Mouse (Mus musculus) urinary bladder, adult 2 months (tissue): ENCODE measurements around the gene Map3k11. TPM values are rescaled to one million over a fixed set of nuclear protein-coding genes. Genes with fewer than 3 reads are reported as not detected.

Source experiments
- DNase-seq: peaks from one replicate; pipeline ENCODE4 v3.0.0; 2022; ENCODE audit warnings: low spot score
- polyA plus RNA-seq: library from polyadenylated mRNA; depleted of rRNA; stranded (reverse); fragments of >200 nt; gene quantifications from 2 replicates; pipeline ENCODE4 v1.2.3, GENCODE M21; 2012; rRNA removed

Gene Map3k11
- 19.9 and 22.0 TPM in 2 replicates for polyA plus RNA-seq

GRCm38 (mm10) chr19:5688200-5689087, at the start of gene Map3k11, which contains the start of gene Pcnx3:
Gene Map3k11, plus strand, starts transcription at chr19:5688742.
Gene Pcnx3, minus strand, starts transcription at chr19:5688908.
- DNase-seq, result peak; percentile 91

- no peak for DNase-seq
Observed at GRCm38 (mm10) chr19:5640339-5640738, 48.2 kb upstream of the Map3k11 start.

- no peak for DNase-seq
Observed at GRCm38 (mm10) chr19:5641021-5641420, 47.5 kb upstream of the Map3k11 start.

- DNase-seq, result no peak
Observed at GRCm38 (mm10) chr19:5641641-5642040, 46.9 kb upstream of the Map3k11 start.

GRCm38 (mm10) chr19:5645280-5645679, 43.3 kb upstream of the Map3k11 start:
- no peak for DNase-seq

- DNase-seq, result no peak
Observed at GRCm38 (mm10) chr19:5646731-5647330, 41.7 kb upstream of the Map3k11 start.

GRCm38 (mm10) chr19:5647791-5648190, 40.8 kb upstream of the Map3k11 start:
- DNase-seq, result no peak

- peak; percentile 65 for DNase-seq
Observed at GRCm38 (mm10) chr19:5648401-5649297, 39.9 kb upstream of the Map3k11 start.

GRCm38 (mm10) chr19:5649298-5649741, 39.2 kb upstream of the Map3k11 start:
- peak; percentile 22 for DNase-seq

- no peak for DNase-seq
Observed at GRCm38 (mm10) chr19:5651502-5652274, 36.9 kb upstream of the Map3k11 start.

GRCm38 (mm10) chr19:5652570-5652969, 36.0 kb upstream of the Map3k11 start:
- DNase-seq, result no peak

- no peak for DNase-seq
Observed at GRCm38 (mm10) chr19:5653969-5654719, 34.4 kb upstream of the Map3k11 start.

GRCm38 (mm10) chr19:5654720-5655298, 33.7 kb upstream of the Map3k11 start:
- DNase-seq, result no peak

GRCm38 (mm10) chr19:5660942-5661751, 27.4 kb upstream of the Map3k11 start:
- DNase-seq, result no peak

GRCm38 (mm10) chr19:5662310-5662709, 26.2 kb upstream of the Map3k11 start:
- DNase-seq, result no peak

- peak; percentile 77 for DNase-seq
Observed at GRCm38 (mm10) chr19:5662981-5663913, 25.3 kb upstream of the Map3k11 start, which contains the start of gene Sipa1. Gene Sipa1, minus strand, starts transcription at chr19:5663707.

- DNase-seq, result no peak
Observed at GRCm38 (mm10) chr19:5664669-5665257, 23.8 kb upstream of the Map3k11 start.
